22 mouse cellular contexts compared by ENCODE assay signal in genomic region chr4:53617968-53618367, GRCm38 (mm10). TPM values are rescaled to one million over a fixed set of nuclear protein-coding genes. Genes with fewer than 3 reads are reported as not detected.
DNase-seq lines count a peak whose midpoint lies in the region; ATAC-seq and TF ChIP-seq lines count a peak whose summit lies in the region.
"Had no signal": no experiment of that assay in that cellular context is flagged by ENCODE, and none has a peak within 500 bp of the region (broad histone marks: within the 10 kb centered on the region; RNA-seq: fewer than 3 reads in every experiment).

No protein-coding gene starts in this region.

- DNase-seq in heart, adult 11 months: peak; percentile 55
- no peak for DNase-seq in heart, postnatal 14 days
- no peak for DNase-seq in lung, embryonic 14.5 days
- no peak for DNase-seq in lung, postnatal 36 days
- peak; percentile 37 for DNase-seq in midbrain, embryonic 11.5 days (ENCODE audit: low spot score, missing footprints)
- no peak for DNase-seq in midbrain, embryonic 14.5 days
- DNase-seq: adrenal gland, adult 2 months; adrenal gland, adult 8-10 months; adrenal gland, postnatal 10 days; adrenal gland, postnatal 14 days; adrenal gland, postnatal 25 days; adrenal gland, postnatal 36 days; B cell, adult 2 months; cerebellum, adult 11 months; cerebellum, adult 11-12 months; cerebellum, adult 18-20 months had no signal

- peaks cover 7% of the 10 kb centered on the region; the same call in 1 of the 2 replicates for H3K4me1 ChIP-seq in lung, embryonic 14.5 days (ENCODE audit: insufficient read depth)
- H3K4me1 ChIP-seq in midbrain, embryonic 11.5 days (ENCODE audit: control insufficient read depth, insufficient read depth, low read length): no peaks in the 10 kb centered on the region
- H3K4me1 ChIP-seq in midbrain, embryonic 14.5 days (ENCODE audit: control insufficient read depth, insufficient read depth, low read length): no peaks in the 10 kb centered on the region

- no peak for TF ChIP-seq CTCF in lung, embryonic 14.5 days (IDR thresholded peaks at IDR 0.05; ENCODE audit: low read depth)

- no peak overlapping the region for H3K9ac ChIP-seq in lung, embryonic 14.5 days
- no peak overlapping the region for H3K9ac ChIP-seq in midbrain, embryonic 11.5 days (ENCODE audit: low read length)
- no peak overlapping the region for H3K9ac ChIP-seq in midbrain, embryonic 14.5 days (replicated peaks; ENCODE audit: low read length)

- H3K27ac ChIP-seq in lung, embryonic 14.5 days (ENCODE audit: low read depth): no peak overlapping the region
- H3K27ac ChIP-seq in midbrain, embryonic 11.5 days (ENCODE audit: low read depth, low read length): no peak overlapping the region
- no peak overlapping the region for H3K27ac ChIP-seq in midbrain, embryonic 14.5 days (replicated peaks; ENCODE audit: low read depth, low read length)

- peak; percentile 52; the same call in 1 of the 2 replicates for ATAC-seq in lung, embryonic 14.5 days (ENCODE audit: insufficient read depth)
- ATAC-seq in midbrain, embryonic 11.5 days (ENCODE audit: low FRiP score): no peak
- no peak for ATAC-seq in midbrain, embryonic 14.5 days (ENCODE audit: low FRiP score, low TSS enrichment)
- ATAC-seq: activated CD4-positive, CD25-positive, alpha-beta regulatory T cell, adult 4 months; CD4-positive, CD25-positive, alpha-beta regulatory T cell, adult 4 months; Patski had no signal

- intact Hi-C loops in heart, postnatal 14 days (cut with DNase I): no loop called here

- H3K27me3 ChIP-seq in lung, embryonic 14.5 days (ENCODE audit: insufficient read depth, low read length): no peaks in the 10 kb centered on the region
- H3K27me3 ChIP-seq in midbrain, embryonic 11.5 days (ENCODE audit: control insufficient read depth, insufficient read depth, low read length): no peaks in the 10 kb centered on the region
- H3K27me3 ChIP-seq in midbrain, embryonic 14.5 days (ENCODE audit: control insufficient read depth, insufficient read depth, low read length): no peaks in the 10 kb centered on the region
- H3K27me3 ChIP-seq: CH12.LX, Patski had no signal

- no peaks in the 10 kb centered on the region for H3K9me3 ChIP-seq in lung, embryonic 14.5 days (ENCODE audit: low read depth, low read length)
- H3K9me3 ChIP-seq in midbrain, embryonic 11.5 days (ENCODE audit: control insufficient read depth, low read length): no peaks in the 10 kb centered on the region
- H3K9me3 ChIP-seq in midbrain, embryonic 14.5 days (ENCODE audit: control insufficient read depth, low read length): no peaks in the 10 kb centered on the region
- H3K9me3 ChIP-seq: G1E had no signal

- no peaks in the 10 kb centered on the region for H3K36me3 ChIP-seq in lung, embryonic 14.5 days (ENCODE audit: insufficient read depth)
- H3K36me3 ChIP-seq in midbrain, embryonic 11.5 days (ENCODE audit: control insufficient read depth, insufficient read depth, low read length): no peaks in the 10 kb centered on the region
- H3K36me3 ChIP-seq in midbrain, embryonic 14.5 days (ENCODE audit: control insufficient read depth, insufficient read depth, low read length): no peaks in the 10 kb centered on the region
- H3K36me3 ChIP-seq: G1E had no signal

- no peak overlapping the region for H3K4me2 ChIP-seq in lung, embryonic 14.5 days
- H3K4me2 ChIP-seq in midbrain, embryonic 11.5 days: no peak overlapping the region
- H3K4me2 ChIP-seq in midbrain, embryonic 14.5 days (ENCODE audit: low read length): no peak overlapping the region

- no peak overlapping the region for H3K4me3 ChIP-seq in lung, embryonic 14.5 days (ENCODE audit: low read depth, low read length)
- H3K4me3 ChIP-seq in midbrain, embryonic 11.5 days (ENCODE audit: low read depth, low read length): no peak overlapping the region
- no peak overlapping the region for H3K4me3 ChIP-seq in midbrain, embryonic 14.5 days (replicated peaks; ENCODE audit: low read depth, low read length)

- WGBS in lung, embryonic 14.5 days: 37% methylated on average over 3 of the region's 3 CpGs
- WGBS in midbrain, embryonic 11.5 days: 28% methylated on average over 3 of the region's 3 CpGs
- 34% methylated on average over 3 of the region's 3 CpGs for WGBS in midbrain, embryonic 14.5 days

RNA-seq across cellular contexts. Expression of gene Fsd1l, which starts 13.3 kb away (rescaled TPM):
- 10 to 100 TPM; 47.8 to 53.6 TPM for total RNA-seq in heart, postnatal 14 days (2021)
- polyA plus RNA-seq in lung, embryonic 14.5 days (2014; fragmentation: Nextera tagmentation; extraction: Ambion mirVana): 7.4 and 8.1 TPM in 2 replicates
- polyA plus RNA-seq in midbrain, embryonic 11.5 days (2014; fragmentation: Nextera tagmentation; extraction: Ambion mirVana): 22.7 and 26.8 TPM in 2 replicates
- 37.0 and 41.5 TPM in 2 replicates for polyA plus RNA-seq in midbrain, embryonic 14.5 days (2014; fragmentation: Nextera tagmentation; extraction: Ambion mirVana)
- total RNA-seq: MEL had no signal
- polyA plus RNA-seq: G1E had no signal

Comparison
In these comparisons a context has a peak if more than half of its experiments do, and no peak if none do; other contexts are left out.
1. DNase-seq: peak in heart, adult 11 months (single experiment) and midbrain, embryonic 11.5 days (single experiment); none in heart, postnatal 14 days (0 of 2), lung, embryonic 14.5 days (single experiment), lung, postnatal 36 days (single experiment) and midbrain, embryonic 14.5 days (single experiment).